Mouse (Mus musculus): ENCODE results near the gene 0610010K14Rik. TPM values are rescaled to one million over a fixed set of nuclear protein-coding genes. Genes with fewer than 3 reads are reported as not detected.

Gene 0610010K14Rik
- polyA plus RNA-seq, 1 experiment from 2014 or later, result 232 TPM

DNA sequence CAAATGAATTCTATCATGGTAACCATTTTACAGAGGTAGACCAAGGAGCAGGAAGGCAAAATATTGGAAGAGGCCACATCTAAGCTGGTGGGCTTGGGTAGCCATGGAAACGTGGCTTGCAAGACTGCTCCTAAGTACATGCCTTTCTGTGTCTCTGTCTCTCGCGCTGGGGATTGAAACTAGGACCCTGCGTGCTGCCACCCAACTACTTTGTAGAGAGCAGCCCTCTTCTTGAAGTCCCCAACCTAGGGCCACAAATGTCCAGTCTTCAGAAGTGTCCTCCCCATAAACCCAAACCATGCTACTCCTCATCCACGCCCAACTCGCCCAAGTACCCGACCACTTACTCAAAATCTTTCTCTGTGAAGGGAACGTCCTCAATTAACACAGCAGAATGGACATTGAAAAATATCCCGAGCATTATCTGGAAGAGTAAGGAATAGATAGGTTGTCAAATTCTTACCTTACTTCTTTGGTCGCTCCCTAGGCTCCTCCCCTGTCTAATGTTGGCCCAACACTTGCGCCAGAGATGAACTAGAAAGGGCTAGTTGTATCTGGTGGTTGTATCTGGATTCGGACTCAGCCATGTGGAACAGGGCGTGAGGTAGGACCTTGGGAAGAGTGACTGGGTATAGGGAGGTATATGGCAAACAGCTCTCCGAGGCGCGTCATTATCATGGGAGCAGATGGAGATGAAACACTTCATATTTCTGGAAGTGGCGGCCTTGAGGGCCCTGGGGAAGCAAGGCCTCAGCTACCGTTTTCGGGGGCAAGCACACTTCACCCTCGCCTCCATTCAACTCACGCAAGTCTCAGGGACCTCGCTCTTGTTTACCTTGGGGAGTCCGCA lies 1.1 kb upstream of the 0610010K14Rik start:
- Histone ChIP-seq H3K36me3 (ENCODE audit: control insufficient read depth, insufficient read depth, low read length) (peaks cover 6% of the 10 kb centered on the region), H3K4me2 (peak overlapping the region; percentile 83), H3K9ac (ENCODE audit: low read length) (peak overlapping the region; percentile 86), H3K9me3 (ENCODE audit: control insufficient read depth, low read length) (no peaks in the 10 kb centered on the region), H3K4me3 (ENCODE audit: low read depth, low read length) (peak overlapping the region; percentile 89), H3K27ac (ENCODE audit: low read depth, low read length) (peak overlapping the region; percentile 38), H3K27me3 (ENCODE audit: control insufficient read depth, insufficient read depth, low read length) (no peaks in the 10 kb centered on the region), H3K4me1 (ENCODE audit: control insufficient read depth, insufficient read depth, low read length) (peaks cover 25% of the 10 kb centered on the region)
- 11% methylated on average over 23 of the region's 23 CpGs for WGBS
- ATAC-seq (ENCODE audit: low FRiP score) (no peak), DNase-seq (ENCODE audit: low spot score, missing footprints) (peak; percentile 82)

DNA sequence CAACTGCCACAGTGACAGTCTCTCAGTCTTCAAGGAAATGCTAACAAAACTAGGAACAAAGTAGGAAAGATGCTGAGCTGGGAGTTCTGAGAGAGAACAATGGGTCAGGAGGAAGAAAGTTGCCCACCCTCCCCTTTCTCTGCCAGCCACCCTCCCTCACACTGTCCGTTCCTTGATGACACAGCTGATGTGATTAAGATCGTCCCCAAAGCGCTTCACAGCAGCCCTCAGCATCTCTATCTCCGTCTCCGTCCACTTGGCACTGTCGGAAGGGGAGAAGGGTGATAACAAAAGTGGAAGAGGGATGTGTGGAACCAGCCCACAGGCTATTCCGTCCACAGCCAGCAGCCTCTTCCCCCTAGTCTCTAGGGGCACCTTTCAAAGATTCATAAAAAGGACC lies 997 bp downstream of the 0610010K14Rik start:
- H3K4me1 ChIP-seq (ENCODE audit: control insufficient read depth, insufficient read depth, low read length), result peaks cover 30% of the 10 kb centered on the region
- H3K4me3 ChIP-seq (ENCODE audit: low read depth, low read length), result peak overlapping the region; percentile 89
- no peaks in the 10 kb centered on the region for H3K27me3 ChIP-seq (ENCODE audit: control insufficient read depth, insufficient read depth, low read length)
- peak overlapping the region; percentile 83 for H3K4me2 ChIP-seq
- DNase-seq (ENCODE audit: low spot score, missing footprints) (peak; percentile 81), ATAC-seq (ENCODE audit: low FRiP score) (no peak)
- H3K9ac ChIP-seq (ENCODE audit: low read length), result peak overlapping the region; percentile 71
- H3K9me3 ChIP-seq (ENCODE audit: control insufficient read depth, low read length), result no peaks in the 10 kb centered on the region
- peak overlapping the region; percentile 82; the same call in 1 of the 2 replicates for H3K27ac ChIP-seq (ENCODE audit: low read depth, low read length)
- H3K36me3 ChIP-seq (ENCODE audit: control insufficient read depth, insufficient read depth, low read length), result peaks cover 6% of the 10 kb centered on the region
- WGBS, result 36% methylated on average over 7 of the region's 7 CpGs

DNA sequence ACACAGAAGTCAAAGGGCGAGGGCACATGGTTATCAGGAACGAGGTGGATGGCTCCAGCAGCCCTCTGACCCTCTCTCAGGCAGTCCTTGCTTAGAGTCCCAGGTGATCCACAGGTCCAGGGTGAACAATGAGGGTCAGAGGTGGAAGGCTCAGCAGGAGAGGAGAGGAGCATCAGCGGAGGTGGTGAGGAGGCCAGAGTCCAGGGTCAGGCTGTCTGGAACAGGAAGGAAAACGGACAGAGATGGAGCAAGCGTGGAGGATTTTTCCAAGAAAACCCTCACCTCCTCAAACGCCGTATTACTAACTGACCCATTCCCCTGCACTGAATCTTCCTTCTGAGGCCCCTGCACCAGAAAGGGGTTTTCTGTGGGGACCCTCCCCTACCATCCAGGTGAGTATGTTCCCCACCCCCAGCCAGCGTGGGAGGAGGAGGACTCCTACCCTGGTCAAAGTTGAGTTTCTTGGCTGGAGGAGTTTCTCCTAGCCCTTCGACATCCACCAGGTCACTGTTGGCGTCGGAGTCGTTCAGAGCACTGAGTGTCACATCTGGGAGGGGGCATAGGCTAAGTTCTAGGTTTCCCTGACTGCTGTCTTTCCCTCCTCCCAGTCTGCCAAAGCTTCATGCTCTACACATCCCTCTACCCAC lies 2.3 kb downstream of the 0610010K14Rik start:
- no peak overlapping the region for H3K4me3 ChIP-seq (ENCODE audit: low read depth, low read length)
- DNase-seq (ENCODE audit: low spot score, missing footprints), result no peak
- no peak for ATAC-seq (ENCODE audit: low FRiP score)
- no peak overlapping the region for H3K4me2 ChIP-seq
- no peaks in the 10 kb centered on the region for H3K27me3 ChIP-seq (ENCODE audit: control insufficient read depth, insufficient read depth, low read length)
- H3K36me3 ChIP-seq (ENCODE audit: control insufficient read depth, insufficient read depth, low read length), result peaks cover 6% of the 10 kb centered on the region
- WGBS, result 90% methylated on average over 12 of the region's 12 CpGs
- no peak overlapping the region for H3K9ac ChIP-seq (ENCODE audit: low read length)
- H3K4me1 ChIP-seq (ENCODE audit: control insufficient read depth, insufficient read depth, low read length), result peaks cover 27% of the 10 kb centered on the region
- no peak overlapping the region for H3K27ac ChIP-seq (ENCODE audit: low read depth, low read length)
- H3K9me3 ChIP-seq (ENCODE audit: control insufficient read depth, low read length), result no peaks in the 10 kb centered on the region

DNA sequence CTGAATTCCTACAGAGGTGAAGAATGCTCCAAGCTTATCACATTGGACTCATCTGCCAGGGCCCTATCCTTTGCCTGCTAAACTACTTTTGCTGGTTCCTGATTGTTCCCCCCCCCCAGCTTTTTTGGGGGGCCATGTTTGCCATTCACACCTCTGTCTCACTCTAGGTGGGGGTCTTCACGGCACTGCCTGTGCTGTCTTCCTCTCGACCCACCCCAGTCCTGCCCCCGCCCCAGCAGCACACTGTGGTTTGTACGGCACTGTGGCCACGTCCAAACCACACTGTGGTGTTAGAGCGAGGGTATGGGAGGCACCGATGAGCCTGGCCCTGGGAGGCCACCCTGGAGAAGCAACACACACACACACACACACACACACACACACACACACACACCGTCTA lies 3.2 kb downstream of the 0610010K14Rik start:
- H3K27ac ChIP-seq (ENCODE audit: low read depth, low read length), result no peak overlapping the region
- no peak overlapping the region for H3K9ac ChIP-seq (ENCODE audit: low read length)
- H3K4me3 ChIP-seq (ENCODE audit: low read depth, low read length), result no peak overlapping the region
- peaks cover 25% of the 10 kb centered on the region for H3K4me1 ChIP-seq (ENCODE audit: control insufficient read depth, insufficient read depth, low read length)
- no peaks in the 10 kb centered on the region for H3K9me3 ChIP-seq (ENCODE audit: control insufficient read depth, low read length)
- no peak for DNase-seq (ENCODE audit: low spot score, missing footprints)
- 85% methylated on average over 8 of the region's 8 CpGs for WGBS
- H3K4me2 ChIP-seq, result no peak overlapping the region
- H3K27me3 ChIP-seq (ENCODE audit: control insufficient read depth, insufficient read depth, low read length), result peaks cover 9% of the 10 kb centered on the region
- ATAC-seq (ENCODE audit: low FRiP score), result no peak
- peaks cover 6% of the 10 kb centered on the region for H3K36me3 ChIP-seq (ENCODE audit: control insufficient read depth, insufficient read depth, low read length)

DNA sequence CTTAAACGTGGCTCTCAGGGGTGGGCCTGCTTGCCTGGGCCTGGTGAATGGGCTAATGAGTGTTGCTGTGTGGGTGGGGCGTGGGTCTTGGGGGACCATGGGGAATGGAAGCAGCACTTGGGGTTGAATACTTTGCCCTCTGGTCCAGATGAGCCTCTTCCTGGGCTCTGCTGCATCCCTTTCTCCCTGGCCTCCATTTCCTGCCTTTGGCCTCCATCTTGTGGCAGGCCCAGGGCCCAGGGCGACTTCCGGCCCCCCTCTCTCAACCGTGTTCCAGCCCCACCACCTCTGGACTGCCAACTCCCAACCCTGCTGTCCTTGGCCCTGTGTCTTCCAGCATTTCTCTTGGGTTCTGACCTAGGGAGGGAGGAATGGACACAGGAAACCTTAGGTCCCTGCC lies 3.7 kb downstream of the 0610010K14Rik start:
- no peak overlapping the region for H3K27ac ChIP-seq (ENCODE audit: low read depth, low read length)
- H3K9ac ChIP-seq (ENCODE audit: low read length), result no peak overlapping the region
- peaks cover 13% of the 10 kb centered on the region for H3K27me3 ChIP-seq (ENCODE audit: control insufficient read depth, insufficient read depth, low read length)
- no peaks in the 10 kb centered on the region for H3K9me3 ChIP-seq (ENCODE audit: control insufficient read depth, low read length)
- WGBS, result 60% methylated on average over 5 of the region's 5 CpGs
- peaks cover 23% of the 10 kb centered on the region for H3K4me1 ChIP-seq (ENCODE audit: control insufficient read depth, insufficient read depth, low read length)
- no peak for DNase-seq (ENCODE audit: low spot score, missing footprints)
- ATAC-seq (ENCODE audit: low FRiP score), result no peak
- no peak overlapping the region for H3K4me2 ChIP-seq
- H3K36me3 ChIP-seq (ENCODE audit: control insufficient read depth, insufficient read depth, low read length), result peaks cover 6% of the 10 kb centered on the region
- no peak overlapping the region for H3K4me3 ChIP-seq (ENCODE audit: low read depth, low read length)

DNA sequence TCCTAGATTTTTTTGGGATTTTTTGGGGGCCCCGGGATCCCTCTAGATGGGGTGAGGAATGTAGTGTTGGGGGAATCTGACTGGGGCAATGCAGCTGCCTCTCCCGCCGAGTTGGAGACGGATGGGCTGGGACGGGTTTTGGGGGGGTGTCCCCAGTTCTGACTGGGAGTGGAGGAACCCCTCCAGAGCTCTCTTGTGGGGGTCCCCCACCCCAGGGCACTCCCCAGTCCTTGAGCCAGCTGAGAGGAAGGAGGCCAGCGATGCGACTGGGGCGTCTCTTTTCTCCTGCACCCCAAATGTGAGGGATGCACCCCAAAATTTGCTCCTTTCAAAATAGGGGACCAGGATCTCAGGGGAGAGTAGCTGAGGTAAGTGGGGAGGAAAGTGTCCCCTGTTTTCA lies 4.7 kb downstream of the 0610010K14Rik start:
- H3K27ac ChIP-seq (ENCODE audit: low read depth, low read length), result no peak overlapping the region
- H3K9ac ChIP-seq (ENCODE audit: low read length), result peak overlapping the region; percentile 55
- ATAC-seq (ENCODE audit: low FRiP score), result no peak

DNA sequence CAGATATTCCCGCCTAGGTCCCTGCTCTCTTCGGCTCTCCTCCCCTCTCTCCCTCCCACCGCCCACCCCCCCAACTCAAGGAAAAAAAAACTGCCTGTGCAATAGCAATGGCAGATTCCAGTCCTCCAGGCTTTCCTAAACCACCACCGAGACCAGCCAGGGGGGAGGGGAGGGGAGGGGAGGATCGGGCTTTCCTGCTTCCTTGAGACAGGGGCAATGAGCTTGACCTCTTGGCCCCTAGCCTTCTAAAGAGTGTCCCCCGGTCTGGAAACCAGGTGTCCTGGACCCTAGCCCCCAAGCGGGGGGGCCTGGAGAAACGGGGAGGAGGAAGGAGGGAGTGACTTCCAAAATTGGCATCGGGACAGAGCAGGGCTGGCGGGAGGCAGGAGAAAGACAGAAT lies 5.2 kb downstream of the 0610010K14Rik start:
- no peak for ATAC-seq (ENCODE audit: low FRiP score)

More for the DNA sequence above, 4.7 kb downstream of the 0610010K14Rik start:
- peak overlapping the region; percentile 54 for H3K4me2 ChIP-seq
- no peaks in the 10 kb centered on the region for H3K9me3 ChIP-seq (ENCODE audit: control insufficient read depth, low read length)
- peaks cover 15% of the 10 kb centered on the region for H3K4me1 ChIP-seq (ENCODE audit: control insufficient read depth, insufficient read depth, low read length)
- H3K27me3 ChIP-seq (ENCODE audit: control insufficient read depth, insufficient read depth, low read length), result peaks cover 23% of the 10 kb centered on the region
- no peak for DNase-seq (ENCODE audit: low spot score, missing footprints)
- WGBS, result 33% methylated on average over 8 of the region's 8 CpGs
- peak overlapping the region; percentile 26; the same call in 1 of the 2 replicates for H3K4me3 ChIP-seq (ENCODE audit: low read depth, low read length)
- H3K36me3 ChIP-seq (ENCODE audit: control insufficient read depth, insufficient read depth, low read length), result peaks cover 6% of the 10 kb centered on the region

DNA sequence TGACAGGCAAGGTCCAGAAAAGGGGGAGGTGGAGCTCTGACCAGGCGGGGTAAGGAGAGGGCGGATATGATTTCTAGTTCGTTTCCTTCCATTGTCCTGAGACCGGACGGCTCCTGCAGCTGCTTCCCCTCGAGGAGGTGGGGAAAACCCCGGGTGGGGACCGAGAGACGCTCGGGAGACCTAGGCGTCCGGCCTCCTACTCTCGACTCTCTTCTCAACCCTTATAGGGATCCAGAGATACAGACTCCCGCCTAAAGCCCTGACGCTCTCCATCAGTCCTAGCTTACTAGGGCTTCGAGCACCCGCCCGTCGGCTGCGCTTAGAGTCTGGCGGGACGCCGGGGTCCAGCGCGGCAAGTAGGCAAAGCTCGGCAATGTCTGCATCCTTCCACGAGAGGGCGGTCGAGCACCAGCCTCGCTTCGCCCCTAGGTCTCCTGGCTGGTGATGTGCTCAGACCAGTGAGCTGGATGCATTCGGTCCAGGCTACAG lies 7.4 kb downstream of the 0610010K14Rik start:
- Histone ChIP-seq H3K27ac (ENCODE audit: low read depth, low read length) (no peak overlapping the region), H3K27me3 (ENCODE audit: control insufficient read depth, insufficient read depth, low read length) (peaks cover 49% of the 10 kb centered on the region), H3K4me1 (ENCODE audit: control insufficient read depth, insufficient read depth, low read length) (peaks cover 5% of the 10 kb centered on the region; the same call in 1 of the 2 replicates), H3K4me3 (ENCODE audit: low read depth, low read length) (peak overlapping the region; percentile 19; the same call in 1 of the 2 replicates), H3K36me3 (ENCODE audit: control insufficient read depth, insufficient read depth, low read length) (0 out of 2 replicates have a peak, but pooled peaks cover 2% of the 10 kb centered on the region), H3K9me3 (ENCODE audit: control insufficient read depth, low read length) (no peaks in the 10 kb centered on the region), H3K4me2 (peak overlapping the region; percentile 17; the same call in 1 of the 2 replicates), H3K9ac (ENCODE audit: low read length) (no peak overlapping the region)
- DNase-seq (ENCODE audit: low spot score, missing footprints) (peak; percentile 99), ATAC-seq (ENCODE audit: low FRiP score) (peak; percentile 61)
- WGBS, result 2% methylated on average over 32 of the region's 32 CpGs

More for the DNA sequence above, 5.2 kb downstream of the 0610010K14Rik start:
- Histone ChIP-seq H3K9me3 (ENCODE audit: control insufficient read depth, low read length) (no peaks in the 10 kb centered on the region), H3K27me3 (ENCODE audit: control insufficient read depth, insufficient read depth, low read length) (peaks cover 28% of the 10 kb centered on the region), H3K4me3 (ENCODE audit: low read depth, low read length) (peak overlapping the region; percentile 26), H3K9ac (ENCODE audit: low read length) (peak overlapping the region; percentile 55), H3K36me3 (ENCODE audit: control insufficient read depth, insufficient read depth, low read length) (peaks cover 6% of the 10 kb centered on the region), H3K4me1 (ENCODE audit: control insufficient read depth, insufficient read depth, low read length) (peaks cover 15% of the 10 kb centered on the region), H3K27ac (ENCODE audit: low read depth, low read length) (no peak overlapping the region), H3K4me2 (peak overlapping the region; percentile 54)
- peak; percentile 95 for DNase-seq (ENCODE audit: low spot score, missing footprints)
- 8% methylated on average over 10 of the region's 10 CpGs for WGBS
